Mouse (Mus musculus) embryonic facial prominence, embryonic 12.5 days (tissue): ENCODE data around the gene Nectin1. TPM values are rescaled to one million over a fixed set of nuclear protein-coding genes. Genes with fewer than 3 reads are reported as not detected.

Source experiments
- ATAC-seq: fragments of 200-750 bp; cut with Nextera tagmentation; 2 replicates; pipeline ENCODE4 v1.8.0; 2017; ENCODE audit not compliant: insufficient number of reproducible peaks, insufficient read depth, low FRiP score, low TSS enrichment
- H3K27ac ChIP-seq: fragments of 300-500 bp; sonication (generic); 2 replicates; pipeline ENCODE4 v1.5.1; 2016; ENCODE audit warnings: mild to moderate bottlenecking
- H3K27me3 ChIP-seq: fragments of 300-500 bp; sonication (generic); 2 replicates; pipeline ENCODE4 v1.6.1; 2016; ENCODE audit warnings: mild to moderate bottlenecking, moderate library complexity
- H3K36me3 ChIP-seq: fragments of 300-500 bp; sonication (generic); 2 replicates; pipeline ENCODE4 v1.6.1; 2016; ENCODE audit warnings: mild to moderate bottlenecking
- H3K4me1 ChIP-seq: fragments of 300-500 bp; sonication (generic); 2 replicates; pipeline ENCODE4 v1.6.1; 2016
- H3K4me2 ChIP-seq: fragments of 300-500 bp; sonication (generic); replicated peaks from 2 replicates; pipeline ENCODE4 v1.6.1; 2016; ENCODE audit warnings: mild to moderate bottlenecking, moderate library complexity
- H3K4me3 ChIP-seq: fragments of 300-500 bp; sonication (generic); 2 replicates; pipeline ENCODE4 v1.5.1; 2016; ENCODE audit warnings: mild to moderate bottlenecking
- H3K9ac ChIP-seq: fragments of 300-500 bp; sonication (generic); 2 replicates; pipeline ENCODE4 v1.6.1; 2016; ENCODE audit warnings: mild to moderate bottlenecking, moderate library complexity
- H3K9me3 ChIP-seq: fragments of 300-500 bp; sonication (generic); 2 replicates; pipeline ENCODE4 v1.6.1; 2016; ENCODE audit warnings: mild to moderate bottlenecking, moderate library complexity
- WGBS: fragments of 180-500 bp; shearing (Covaris S2); methylation state at CpG from one replicate; pipeline ENCODE4 v1.1.7; 2016; 5-methylcytosine and 5-hydroxymethylcytosine counted together
- polyA plus RNA-seq: library from polyadenylated mRNA; unstranded; fragments of >200 nt; fragmentation: Nextera tagmentation; extraction: Ambion mirVana; gene quantifications from 2 replicates; pipeline ENCODE4 v1.2.1, GENCODE M21; 2016

The Nectin1 gene
- polyA plus RNA-seq, 1 experiment from 2014 or later, result 9.0 TPM

GRCm38 (mm10) chr9:43742902-43743646 is 710 bp upstream of the Nectin1 start:
- Histone ChIP-seq H3K27ac (peak overlapping the region; percentile 41; the same call in 1 of the 2 replicates), H3K4me3 (peak overlapping the region; percentile 86), H3K4me1 (peaks cover 36% of the 10 kb centered on the region), H3K36me3 (no peaks in the 10 kb centered on the region), H3K27me3 (no peaks in the 10 kb centered on the region; the same call in 1 of the 2 replicates), H3K9ac (peak overlapping the region; percentile 91; the same call in 1 of the 2 replicates), H3K9me3 (no peaks in the 10 kb centered on the region), H3K4me2 (peak overlapping the region; percentile 90)
- no peak for ATAC-seq
- WGBS, result 2% methylated on average over 27 of the region's 27 CpGs

- Histone ChIP-seq H3K27ac (peak overlapping the region; percentile 96), H3K9me3 (no peaks in the 10 kb centered on the region), H3K27me3 (no peaks in the 10 kb centered on the region; the same call in 1 of the 2 replicates), H3K4me2 (peak overlapping the region; percentile 90), H3K4me3 (peak overlapping the region; percentile 86), H3K4me1 (peaks cover 42% of the 10 kb centered on the region), H3K9ac (peak overlapping the region; percentile 91), H3K36me3 (no peaks in the 10 kb centered on the region)
- under 1% methylated on average over 75 of the region's 77 CpGs for WGBS
- peak; percentile 54 for ATAC-seq
These were observed 576 bp downstream of the Nectin1 start for GRCm38 (mm10) chr9:43744138-43744981.

- Histone ChIP-seq H3K4me1 (peaks cover 44% of the 10 kb centered on the region), H3K27ac (peak overlapping the region; percentile 20; the same call in 1 of the 2 replicates)
- WGBS, result under 1% methylated on average over 43 of the region's 43 CpGs
These were observed 1.4 kb downstream of the Nectin1 start for GRCm38 (mm10) chr9:43745051-43745792.

GRCm38 (mm10) chr9:43745951-43746703 is 2.3 kb downstream of the Nectin1 start:
- peak overlapping the region; percentile 20; the same call in 1 of the 2 replicates for H3K27ac ChIP-seq
- H3K27me3 ChIP-seq, result no peaks in the 10 kb centered on the region; the same call in 1 of the 2 replicates
- H3K9ac ChIP-seq, result peak overlapping the region; percentile 91
- H3K36me3 ChIP-seq, result no peaks in the 10 kb centered on the region
- no peak for ATAC-seq
- peak overlapping the region; percentile 86 for H3K4me3 ChIP-seq
- H3K4me1 ChIP-seq, result peaks cover 46% of the 10 kb centered on the region
- peak overlapping the region; percentile 90 for H3K4me2 ChIP-seq
- no peaks in the 10 kb centered on the region for H3K9me3 ChIP-seq
- WGBS, result 4% methylated on average over 12 of the region's 13 CpGs

More at GRCm38 (mm10) chr9:43745051-43745792, 1.4 kb downstream of the Nectin1 start:
- Histone ChIP-seq H3K27me3 (no peaks in the 10 kb centered on the region; the same call in 1 of the 2 replicates), H3K9me3 (no peaks in the 10 kb centered on the region), H3K9ac (peak overlapping the region; percentile 91), H3K4me3 (peak overlapping the region; percentile 86), H3K4me2 (peak overlapping the region; percentile 90), H3K36me3 (no peaks in the 10 kb centered on the region)
- ATAC-seq, result no peak

GRCm38 (mm10) chr9:43747710-43748109 is 3.9 kb downstream of the Nectin1 start:
- Histone ChIP-seq H3K4me3 (no peak overlapping the region), H3K27me3 (no peaks in the 10 kb centered on the region; the same call in 1 of the 2 replicates), H3K9me3 (no peaks in the 10 kb centered on the region), H3K4me1 (peaks cover 42% of the 10 kb centered on the region), H3K27ac (no peak overlapping the region), H3K4me2 (peak overlapping the region; percentile 18), H3K9ac (no peak overlapping the region), H3K36me3 (no peaks in the 10 kb centered on the region)
- ATAC-seq, result no peak
- WGBS, result 52% methylated on average over 9 of the region's 9 CpGs

DNA sequence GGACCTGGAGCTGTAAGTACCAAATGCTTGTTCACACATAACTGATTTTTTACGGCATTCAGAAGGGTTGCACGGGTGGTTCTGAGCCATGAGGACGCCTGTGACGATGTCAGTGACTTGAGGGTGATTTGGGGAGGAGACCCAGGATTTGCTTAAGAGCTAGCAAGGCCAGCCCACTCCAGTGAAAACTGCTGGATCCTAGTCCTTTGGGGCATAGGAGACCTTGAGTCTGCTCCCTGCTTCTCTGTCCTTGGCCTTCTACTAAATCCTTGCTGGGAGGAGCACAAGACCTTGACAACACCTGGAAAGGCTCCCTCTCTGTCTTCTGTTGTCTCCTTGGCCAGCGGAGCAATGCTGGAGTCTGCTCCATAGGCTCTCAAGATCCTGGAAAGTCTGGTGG is 4.7 kb downstream of the Nectin1 start:
- no peak overlapping the region for H3K4me3 ChIP-seq
- no peak for ATAC-seq
- no peaks in the 10 kb centered on the region for H3K9me3 ChIP-seq
- no peak overlapping the region for H3K9ac ChIP-seq
- no peaks in the 10 kb centered on the region; the same call in 1 of the 2 replicates for H3K27me3 ChIP-seq
- 68% methylated on average over 5 of the region's 5 CpGs for WGBS
- H3K4me1 ChIP-seq, result peaks cover 38% of the 10 kb centered on the region
- no peak overlapping the region for H3K27ac ChIP-seq
- H3K36me3 ChIP-seq, result no peaks in the 10 kb centered on the region
- H3K4me2 ChIP-seq, result no peak overlapping the region

GRCm38 (mm10) chr9:43750053-43750452 is 6.3 kb downstream of the Nectin1 start:
- no peak for ATAC-seq
- 79% methylated on average over 9 of the region's 9 CpGs for WGBS
- peaks cover 35% of the 10 kb centered on the region for H3K4me1 ChIP-seq

DNA sequence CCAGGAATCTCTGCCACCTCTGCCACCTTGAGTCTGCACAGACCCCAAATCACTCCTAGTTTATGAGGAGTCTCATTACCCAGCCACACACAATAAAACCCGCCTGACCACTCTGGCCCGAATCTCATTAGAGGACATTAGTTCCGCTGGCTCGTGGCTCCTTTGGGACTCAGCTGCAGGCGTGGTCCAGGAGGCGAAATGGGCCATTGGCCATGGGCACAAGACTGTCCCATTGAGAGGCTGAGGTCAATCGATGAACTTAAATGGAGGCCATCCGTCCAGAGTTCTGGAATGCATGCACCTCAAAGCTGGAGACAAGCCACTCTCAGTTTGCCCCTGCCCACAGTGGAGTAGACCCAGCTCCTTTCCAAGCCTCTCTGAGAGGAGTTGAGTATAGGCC is 7.3 kb downstream of the Nectin1 start:
- 64% methylated on average over 8 of the region's 8 CpGs for WGBS
- Histone ChIP-seq H3K4me3 (no peak overlapping the region), H3K4me2 (no peak overlapping the region), H3K27ac (no peak overlapping the region), H3K9ac (no peak overlapping the region), H3K4me1 (peaks cover 25% of the 10 kb centered on the region), H3K9me3 (no peaks in the 10 kb centered on the region), H3K27me3 (no peaks in the 10 kb centered on the region; the same call in 1 of the 2 replicates), H3K36me3 (no peaks in the 10 kb centered on the region; the same call in 1 of the 2 replicates)
- no peak for ATAC-seq

More at GRCm38 (mm10) chr9:43750053-43750452, 6.3 kb downstream of the Nectin1 start:
- Histone ChIP-seq H3K9me3 (no peaks in the 10 kb centered on the region), H3K9ac (no peak overlapping the region), H3K4me3 (no peak overlapping the region), H3K4me2 (no peak overlapping the region), H3K27me3 (no peaks in the 10 kb centered on the region; the same call in 1 of the 2 replicates), H3K27ac (no peak overlapping the region), H3K36me3 (no peaks in the 10 kb centered on the region; the same call in 1 of the 2 replicates)

DNA sequence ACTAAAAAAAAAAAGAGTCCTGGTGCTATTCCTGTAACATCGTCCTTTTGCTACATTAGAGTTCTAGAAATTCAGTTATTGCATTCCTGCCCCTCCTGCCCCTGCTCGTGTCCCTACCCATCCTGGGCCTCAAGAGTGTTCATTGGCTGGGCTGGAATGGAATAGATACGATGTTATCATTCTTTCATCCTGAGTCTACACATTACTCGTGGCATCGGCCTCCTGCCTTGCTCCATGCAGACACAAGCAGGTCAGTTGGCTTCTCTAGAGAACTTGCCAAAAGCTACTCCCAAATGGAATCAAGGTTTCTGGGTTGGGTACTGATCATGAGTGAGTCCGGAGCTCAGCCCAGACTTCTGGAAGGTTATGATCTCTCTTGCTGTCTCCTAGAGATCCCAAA is 9.7 kb downstream of the Nectin1 start:
- no peaks in the 10 kb centered on the region; the same call in 1 of the 2 replicates for H3K36me3 ChIP-seq
- no peak overlapping the region for H3K27ac ChIP-seq
- no peak for ATAC-seq
- H3K4me2 ChIP-seq, result no peak overlapping the region
- H3K27me3 ChIP-seq, result no peaks in the 10 kb centered on the region
- no peak overlapping the region for H3K9ac ChIP-seq
- H3K9me3 ChIP-seq, result no peaks in the 10 kb centered on the region
- 78% methylated on average over 6 of the region's 6 CpGs for WGBS
- H3K4me1 ChIP-seq, result peaks cover 28% of the 10 kb centered on the region
- no peak overlapping the region for H3K4me3 ChIP-seq

DNA sequence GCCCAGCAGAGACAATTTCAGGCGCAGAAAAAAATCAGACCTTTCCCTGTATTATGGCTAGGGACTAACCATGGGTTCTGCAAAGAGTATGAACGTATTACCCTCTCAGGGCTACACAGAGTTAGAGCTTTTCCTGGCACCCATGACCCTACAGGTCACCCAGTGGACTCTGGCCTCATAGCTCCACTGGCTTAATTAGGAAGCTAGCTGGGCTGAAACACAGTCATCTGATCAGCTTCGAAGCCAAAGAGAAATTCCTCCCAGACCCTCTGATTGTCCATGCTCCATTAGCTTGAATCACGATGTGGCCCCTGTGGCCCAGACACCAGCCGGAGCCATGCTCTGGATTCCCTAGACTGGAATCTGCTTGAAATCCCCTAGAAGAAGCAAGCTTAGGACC is 10.3 kb downstream of the Nectin1 start:
- ATAC-seq, result no peak
- peaks cover 22% of the 10 kb centered on the region for H3K4me1 ChIP-seq
- 68% methylated on average over 5 of the region's 5 CpGs for WGBS
- no peaks in the 10 kb centered on the region for H3K27me3 ChIP-seq
- no peak overlapping the region for H3K4me2 ChIP-seq
- H3K9me3 ChIP-seq, result no peaks in the 10 kb centered on the region
- H3K9ac ChIP-seq, result no peak overlapping the region
- H3K36me3 ChIP-seq, result no peaks in the 10 kb centered on the region; the same call in 1 of the 2 replicates
- no peak overlapping the region for H3K27ac ChIP-seq
- H3K4me3 ChIP-seq, result no peak overlapping the region
